Mouse (Mus musculus): ENCODE results near the gene 9530002B09Rik. TPM values are rescaled to one million over a fixed set of nuclear protein-coding genes. Genes with fewer than 3 reads are reported as not detected.

Gene 9530002B09Rik
- not detected in 2 replicates for polyA plus RNA-seq (2012; rRNA removed)

DNA sequence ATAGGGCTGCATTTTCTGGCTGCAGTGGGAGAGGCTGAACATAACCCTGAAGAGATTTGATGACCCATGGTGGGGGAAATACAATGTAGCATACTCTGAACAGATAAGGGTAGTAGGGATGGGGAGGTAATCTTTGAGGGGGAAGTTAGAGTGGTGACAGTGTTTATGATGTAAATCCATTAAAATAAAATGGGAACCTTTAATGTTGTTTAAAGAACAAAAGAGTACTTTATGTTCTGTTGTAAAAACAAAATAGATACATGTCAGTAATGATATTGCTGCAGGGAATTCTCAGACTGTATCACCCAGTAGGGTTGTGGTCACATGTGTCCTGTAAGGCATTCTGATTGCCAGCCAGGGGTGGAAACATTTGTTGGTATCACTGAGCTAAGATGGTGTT lies at the start of gene 9530002B09Rik:
Gene 9530002B09Rik (plus strand): TSS at position 301 of the 400 bp plus-strand sequence.

Other genes with a start within 250 kb of the 9530002B09Rik start
- 10.7 and 11.6 TPM in 2 replicates for gene Ppt1, start 147.0 kb downstream of the 9530002B09Rik start, polyA plus RNA-seq (2012; rRNA removed)
- 26.3 and 32.9 TPM in 2 replicates for gene Cap1, start 196.8 kb downstream of the 9530002B09Rik start, polyA plus RNA-seq (2012; rRNA removed)

Data from liver, embryonic 14 days (tissue).